Mouse (Mus musculus): Measurements from ENCODE around the gene Otud5. TPM values are rescaled to one million over a fixed set of nuclear protein-coding genes. Genes with fewer than 3 reads are reported as not detected.
"Not testable (repeated sequence)": the region's sequence is repeated elsewhere in the genome, so short reads cannot be mapped to it uniquely, and the experiment has no call there.

Gene Otud5
- 21.2 and 22.0 TPM in 2 replicates for polyA plus RNA-seq (2015; fragmentation: Nextera tagmentation; extraction: Ambion mirVana)

DNA sequence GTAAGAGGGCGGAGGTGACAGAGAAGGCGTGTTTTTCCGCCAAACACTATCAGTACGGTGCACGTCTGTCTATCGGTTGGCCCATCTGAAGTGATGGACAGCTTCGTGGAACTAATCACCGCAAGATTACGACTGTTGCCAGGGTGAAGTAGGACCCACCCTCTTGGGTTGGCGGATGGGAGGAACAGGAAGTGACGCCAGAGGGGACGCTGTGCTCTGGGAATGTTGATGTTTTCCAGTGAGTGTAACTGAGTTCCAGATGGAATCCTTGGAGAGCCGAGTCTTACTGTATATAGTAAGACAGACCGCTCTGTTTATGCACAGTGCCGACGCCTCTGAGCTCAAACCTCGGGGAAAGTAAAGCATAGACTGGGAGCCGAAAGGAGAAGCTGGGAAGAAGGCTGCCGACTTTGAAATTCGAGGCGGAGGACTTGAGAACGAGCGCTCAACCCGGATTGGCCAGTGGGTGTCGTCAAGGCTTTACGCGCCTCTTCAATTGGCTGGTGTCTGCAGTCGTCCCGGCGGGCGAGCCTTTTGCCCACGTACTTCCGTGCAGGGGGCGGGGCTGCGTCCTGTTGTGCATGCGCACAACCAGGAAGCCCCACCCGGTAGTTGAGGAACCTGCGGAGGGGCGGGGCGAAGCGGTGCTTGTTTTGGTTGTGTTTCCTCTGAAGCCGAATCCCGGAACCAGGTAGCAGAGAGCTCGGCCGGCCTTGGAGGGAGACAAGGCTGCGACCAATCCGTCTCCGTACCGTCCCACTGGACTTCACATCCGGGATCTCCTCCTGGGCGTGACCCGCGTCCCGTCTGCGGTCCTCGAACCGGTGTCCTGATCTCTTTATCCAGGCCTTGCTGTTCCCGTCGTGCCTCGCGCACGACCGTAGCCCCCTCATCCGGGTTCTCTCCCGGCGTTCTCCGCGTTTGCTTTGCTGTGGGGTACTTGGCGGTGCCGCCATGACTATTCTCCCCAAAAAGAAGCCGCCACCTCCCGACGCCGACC is at the start of gene Otud5:
TSS of gene Otud5 (plus strand) at position 202 of the 1,000 bp plus-strand sequence.
- Histone ChIP-seq H3K27ac (replicated peaks) (peak within 1 kb of the TSS; percentile 93), H3K4me3 (ENCODE audit: low read depth, low read length) (peak within 1 kb of the TSS; percentile 63), H3K36me3 (ENCODE audit: control insufficient read depth, insufficient read depth, low read length) (no peaks in the 10 kb centered on the region), H3K9ac (ENCODE audit: low read length) (peak within 1 kb of the TSS; percentile 79), H3K4me2 (replicated peaks; ENCODE audit: low read depth) (peak within 1 kb of the TSS; percentile 64), H3K4me1 (replicated peaks; ENCODE audit: control insufficient read depth, insufficient read depth) (no peaks in the 10 kb centered on the region), H3K27me3 (ENCODE audit: control insufficient read depth, insufficient read depth, low read length) (no peaks in the 10 kb centered on the region), H3K9me3 (ENCODE audit: control insufficient read depth, low read length) (no peaks in the 10 kb centered on the region)
- ATAC-seq (ENCODE audit: low FRiP score, low TSS enrichment): peak; percentile 97
- DNase-seq (ENCODE audit: low spot score): peak; percentile 95
- 18% methylated on average over 66 of the region's 74 CpGs for WGBS
- no peak for TF ChIP-seq CTCF (IDR thresholded peaks at IDR 0.05; ENCODE audit: low read depth)
- no peak for TF ChIP-seq EP300 (optimal IDR thresholded peaks at IDR 0.05)

DNA sequence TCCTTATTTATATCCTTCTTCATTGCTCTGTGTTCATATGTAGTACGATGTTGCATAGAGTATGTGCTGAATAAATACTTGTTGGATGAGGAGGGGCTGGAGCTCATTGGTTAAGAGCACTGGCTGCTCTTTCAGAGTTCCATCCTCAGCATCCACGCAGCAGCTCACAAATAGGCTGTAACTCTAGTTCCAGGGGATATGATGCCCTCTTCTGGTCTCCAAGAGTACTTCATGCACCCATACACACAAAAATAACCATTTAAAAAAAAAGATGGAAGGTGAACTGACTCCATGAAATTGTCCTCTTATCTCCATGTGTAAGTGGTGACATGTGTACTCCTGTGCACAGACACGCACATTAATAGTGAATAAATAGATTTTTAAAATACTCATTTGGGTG is 47.8 kb upstream of the Otud5 start:
- Histone ChIP-seq H3K9ac (ENCODE audit: low read length) (no peak overlapping the region), H3K4me2 (replicated peaks; ENCODE audit: low read depth) (no peak overlapping the region), H3K27ac (replicated peaks) (no peak overlapping the region), H3K4me1 (replicated peaks; ENCODE audit: control insufficient read depth, insufficient read depth) (no peaks in the 10 kb centered on the region), H3K9me3 (ENCODE audit: control insufficient read depth, low read length) (no peaks in the 10 kb centered on the region), H3K27me3 (ENCODE audit: control insufficient read depth, insufficient read depth, low read length) (no peaks in the 10 kb centered on the region), H3K4me3 (ENCODE audit: low read depth, low read length) (no peak overlapping the region), H3K36me3 (ENCODE audit: control insufficient read depth, insufficient read depth, low read length) (no peaks in the 10 kb centered on the region)
- WGBS: 55% methylated on average over 3 of the region's 3 CpGs
- DNase-seq (ENCODE audit: low spot score): no peak
- peak; percentile 62 for TF ChIP-seq CTCF (IDR thresholded peaks at IDR 0.05; ENCODE audit: low read depth)
- TF ChIP-seq EP300 (optimal IDR thresholded peaks at IDR 0.05): no peak
- no peak for ATAC-seq (ENCODE audit: low FRiP score, low TSS enrichment)

DNA sequence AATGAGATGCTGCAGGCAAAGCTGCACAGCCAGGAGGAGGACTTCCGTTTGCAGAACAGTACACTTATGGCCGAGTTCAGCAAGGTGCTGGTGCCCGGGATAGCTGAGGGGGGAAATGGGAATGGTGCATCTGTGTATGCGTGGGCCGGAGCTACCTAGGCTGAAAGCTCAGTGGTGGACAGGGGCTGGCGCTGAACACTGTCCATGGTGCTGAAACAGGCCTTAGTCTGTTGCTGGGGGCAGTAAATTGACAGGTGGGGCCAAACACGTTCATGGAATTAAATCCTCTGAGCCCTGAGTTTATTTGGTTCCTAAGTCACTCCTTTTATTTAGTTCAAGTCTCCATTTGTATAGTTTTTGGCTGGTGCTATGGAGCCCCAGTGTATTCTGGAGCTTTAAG is 46.1 kb upstream of the Otud5 start:
- no peaks in the 10 kb centered on the region for H3K27me3 ChIP-seq (ENCODE audit: control insufficient read depth, insufficient read depth, low read length)
- no peaks in the 10 kb centered on the region for H3K36me3 ChIP-seq (ENCODE audit: control insufficient read depth, insufficient read depth, low read length)
- H3K4me1 ChIP-seq (replicated peaks; ENCODE audit: control insufficient read depth, insufficient read depth): no peaks in the 10 kb centered on the region
- H3K9ac ChIP-seq (ENCODE audit: low read length): no peak overlapping the region
- TF ChIP-seq CTCF (IDR thresholded peaks at IDR 0.05; ENCODE audit: low read depth) (no peak), EP300 (optimal IDR thresholded peaks at IDR 0.05) (no peak)
- DNase-seq (ENCODE audit: low spot score) (peak; percentile 40), ATAC-seq (ENCODE audit: low FRiP score, low TSS enrichment) (no peak)
- no peaks in the 10 kb centered on the region for H3K9me3 ChIP-seq (ENCODE audit: control insufficient read depth, low read length)
- no peak overlapping the region for H3K27ac ChIP-seq (replicated peaks)
- H3K4me2 ChIP-seq (replicated peaks; ENCODE audit: low read depth): no peak overlapping the region
- 25% methylated on average over 7 of the region's 7 CpGs for WGBS
- no peak overlapping the region for H3K4me3 ChIP-seq (ENCODE audit: low read depth, low read length)

DNA sequence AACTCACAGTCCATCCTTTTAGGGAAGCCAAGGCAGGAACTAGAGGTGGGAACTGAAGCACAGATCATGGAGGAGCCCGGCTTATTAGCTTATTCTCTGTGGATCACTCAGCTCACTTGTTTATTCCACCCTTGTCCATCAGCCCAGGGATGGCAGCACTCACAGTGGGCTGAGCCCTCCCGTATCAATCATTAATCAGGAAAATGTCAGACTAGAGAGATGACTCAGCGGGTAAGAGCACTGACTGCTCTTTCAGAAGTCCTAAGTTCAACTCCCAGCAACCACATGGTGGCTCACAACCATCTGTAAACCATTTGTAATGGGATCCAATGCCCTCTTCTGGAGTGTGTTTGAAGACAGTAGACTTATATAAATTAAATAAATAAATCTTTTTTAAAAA is 43.8 kb upstream of the Otud5 start:
- Histone ChIP-seq H3K27ac (replicated peaks) (no peak overlapping the region), H3K4me3 (ENCODE audit: low read depth, low read length) (no peak overlapping the region), H3K4me1 (replicated peaks; ENCODE audit: control insufficient read depth, insufficient read depth) (no peaks in the 10 kb centered on the region), H3K27me3 (ENCODE audit: control insufficient read depth, insufficient read depth, low read length) (no peaks in the 10 kb centered on the region), H3K9ac (ENCODE audit: low read length) (no peak overlapping the region), H3K36me3 (ENCODE audit: control insufficient read depth, insufficient read depth, low read length) (no peaks in the 10 kb centered on the region), H3K9me3 (ENCODE audit: control insufficient read depth, low read length) (no peaks in the 10 kb centered on the region), H3K4me2 (replicated peaks; ENCODE audit: low read depth) (no peak overlapping the region)
- no peak for DNase-seq (ENCODE audit: low spot score)
- ATAC-seq (ENCODE audit: low FRiP score, low TSS enrichment): no peak
- TF ChIP-seq EP300 (optimal IDR thresholded peaks at IDR 0.05): no peak
- no peak for TF ChIP-seq CTCF (IDR thresholded peaks at IDR 0.05; ENCODE audit: low read depth)
- WGBS: 75% methylated on average over 3 of the region's 3 CpGs

DNA sequence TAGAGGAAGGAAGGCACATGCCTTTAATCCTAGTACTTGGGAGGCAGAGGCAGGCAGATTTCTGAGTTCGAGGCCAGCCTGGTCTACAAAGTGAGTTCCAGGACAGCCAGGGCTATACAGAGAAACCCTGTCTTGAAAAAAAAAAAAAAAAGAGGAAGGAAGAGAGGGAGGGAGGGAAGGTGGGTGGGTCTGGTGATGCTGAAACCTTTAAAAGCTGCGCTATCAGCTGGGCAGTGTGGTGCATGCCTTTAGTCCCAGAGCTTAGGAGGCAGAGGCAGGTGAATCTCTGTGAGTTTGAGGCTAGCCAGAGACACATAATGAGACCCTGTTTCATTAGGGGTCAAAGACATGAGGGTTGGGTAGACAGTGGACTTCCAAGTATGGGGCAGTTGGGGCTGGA is 39.0 kb upstream of the Otud5 start:
- 71% methylated on average over 1 of the region's 2 CpGs for WGBS
- not testable (repeated sequence) for ATAC-seq (ENCODE audit: low FRiP score, low TSS enrichment); H3K36me3 ChIP-seq (ENCODE audit: control insufficient read depth, insufficient read depth, low read length); H3K27me3 ChIP-seq (ENCODE audit: control insufficient read depth, insufficient read depth, low read length); H3K4me3 ChIP-seq (ENCODE audit: low read depth, low read length); H3K9ac ChIP-seq (ENCODE audit: low read length); DNase-seq (ENCODE audit: low spot score); H3K9me3 ChIP-seq (ENCODE audit: control insufficient read depth, low read length); H3K4me1 ChIP-seq (replicated peaks; ENCODE audit: control insufficient read depth, insufficient read depth); H3K4me2 ChIP-seq (replicated peaks; ENCODE audit: low read depth); H3K27ac ChIP-seq (replicated peaks)

DNA sequence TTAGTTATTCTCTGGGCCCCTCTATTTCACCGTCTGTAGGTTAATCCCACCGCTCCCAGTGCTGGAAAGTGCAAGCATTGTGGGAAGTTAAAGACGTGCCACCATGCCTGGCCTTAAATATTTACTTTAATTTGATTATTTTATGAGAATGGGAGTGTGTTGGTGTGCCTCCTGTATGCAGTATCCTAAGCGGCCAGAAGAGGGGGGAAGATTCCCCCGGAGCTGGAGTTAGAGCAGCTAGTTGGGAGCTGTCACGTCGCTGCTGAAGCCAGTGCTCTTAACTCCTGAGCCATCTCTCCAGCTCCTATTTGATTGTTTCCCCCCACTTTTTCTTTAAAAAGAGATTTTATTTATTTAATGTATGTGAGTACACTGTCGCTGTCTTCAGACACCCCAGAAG is 26.1 kb upstream of the Otud5 start:
- H3K27ac ChIP-seq (replicated peaks); ATAC-seq (ENCODE audit: low FRiP score, low TSS enrichment); H3K9ac ChIP-seq (ENCODE audit: low read length); H3K4me2 ChIP-seq (replicated peaks; ENCODE audit: low read depth); H3K4me3 ChIP-seq (ENCODE audit: low read depth, low read length); H3K27me3 ChIP-seq (ENCODE audit: control insufficient read depth, insufficient read depth, low read length); H3K4me1 ChIP-seq (replicated peaks; ENCODE audit: control insufficient read depth, insufficient read depth); H3K9me3 ChIP-seq (ENCODE audit: control insufficient read depth, low read length); H3K36me3 ChIP-seq (ENCODE audit: control insufficient read depth, insufficient read depth, low read length): not testable (repeated sequence)
- WGBS: 41% methylated on average over 8 of the region's 8 CpGs
- peak; percentile 41 for DNase-seq (ENCODE audit: low spot score)
- peak; percentile 60 for TF ChIP-seq CTCF (IDR thresholded peaks at IDR 0.05; ENCODE audit: low read depth)
